Mouse (Mus musculus): ENCODE measurements around the gene Bcdin3d. TPM values are rescaled to one million over a fixed set of nuclear protein-coding genes. Genes with fewer than 3 reads are reported as not detected.

The Bcdin3d gene
- total RNA-seq, 1 experiment = 36.1 TPM

- Histone ChIP-seq H3K4me1 (ENCODE audit: control insufficient read depth in 2 of 2, insufficient read depth in 2 of 2, low read length in 2 of 2, poor library complexity in 1 of 2) (peaks cover 2 to 9% of the 10 kb centered on the region in 2 experiments; a peak in 2 of 4 replicates), H3K4me3 (ENCODE audit: insufficient read depth in 1 of 2, low read depth in 1 of 2, low read length in 2 of 2, poor library complexity in 1 of 2, severe bottlenecking in 1 of 2) (no peak overlapping the region), H3K27ac (ENCODE audit: insufficient read depth, low read depth, low read length, poor library complexity, severe bottlenecking) (no peak overlapping the region), H3K9ac (ENCODE audit: insufficient read depth, low read depth, low read length, poor library complexity, severe bottlenecking) (no peak overlapping the region), H3K36me3 (ENCODE audit: control insufficient read depth, insufficient read depth, low read length, poor library complexity, severe bottlenecking) (no peaks in the 10 kb centered on the region), H3K9me3 (ENCODE audit: control insufficient read depth, insufficient read depth, low read depth, low read length) (no peaks in the 10 kb centered on the region)
- in situ Hi-C loops (cut with MboI; ENCODE audit: low sequenced_read_pairs in 2 of 2, unreplicated experiment in 2 of 2) = no loop called here
- peak; percentile 84 for DNase-seq (ENCODE audit: low read depth, low spot score)
- TF ChIP-seq ZNF384 (IDR thresholded peaks at IDR 0.05; ENCODE audit: low read depth, low read length) = no peak
- TF ChIP-seq ZC3H11A (IDR thresholded peaks at IDR 0.05; ENCODE audit: borderline replicate concordance, low read depth, low read length) = peak; percentile 41; the same call in 1 of the 2 replicates
- no peak for TF ChIP-seq HCFC1 (IDR thresholded peaks at IDR 0.05; ENCODE audit: borderline replicate concordance, insufficient read depth, low read length)
Measured at GRCm38 (mm10) chr15:99497061-99497460, 22.5 kb upstream of the Bcdin3d start.

GRCm38 (mm10) chr15:99484745-99485144 lies 10.2 kb upstream of the Bcdin3d start:
- H3K4me3 ChIP-seq (ENCODE audit: insufficient read depth in 1 of 2, low read depth in 1 of 2, low read length in 2 of 2, poor library complexity in 1 of 2, severe bottlenecking in 1 of 2) = no peak overlapping the region
- H3K9me3 ChIP-seq (ENCODE audit: control insufficient read depth, insufficient read depth, low read depth, low read length) = no peaks in the 10 kb centered on the region
- in situ Hi-C loops (cut with MboI; ENCODE audit: low sequenced_read_pairs in 2 of 2, unreplicated experiment in 2 of 2) = no loop called here
- no peak overlapping the region for H3K9ac ChIP-seq (ENCODE audit: insufficient read depth, low read depth, low read length, poor library complexity, severe bottlenecking)
- no peaks in the 10 kb centered on the region for H3K36me3 ChIP-seq (ENCODE audit: control insufficient read depth, insufficient read depth, low read length, poor library complexity, severe bottlenecking)
- no peak for DNase-seq (ENCODE audit: low read depth, low spot score)
- H3K4me1 ChIP-seq (ENCODE audit: control insufficient read depth in 2 of 2, insufficient read depth in 2 of 2, low read length in 2 of 2, poor library complexity in 1 of 2) = peaks cover 0 to 2% of the 10 kb centered on the region in 2 experiments; a peak in 1 of 4 replicates
- TF ChIP-seq MAFK (IDR thresholded peaks at IDR 0.05; ENCODE audit: insufficient read depth, low read depth, low read length) = no peak
- TF ChIP-seq HCFC1 (IDR thresholded peaks at IDR 0.05; ENCODE audit: borderline replicate concordance, insufficient read depth, low read length) = no peak
- TF ChIP-seq ZNF384 (IDR thresholded peaks at IDR 0.05; ENCODE audit: low read depth, low read length) = no peak
- no peak for TF ChIP-seq ZC3H11A (IDR thresholded peaks at IDR 0.05; ENCODE audit: borderline replicate concordance, low read depth, low read length)
- TF ChIP-seq CHD2 (IDR thresholded peaks at IDR 0.05; ENCODE audit: low read depth, low read length) = no peak
- no peak overlapping the region for H3K27ac ChIP-seq (ENCODE audit: insufficient read depth, low read depth, low read length, poor library complexity, severe bottlenecking)

- TF ChIP-seq MAFK (IDR thresholded peaks at IDR 0.05; ENCODE audit: insufficient read depth, low read depth, low read length) = no peak
- no peak for TF ChIP-seq ZC3H11A (IDR thresholded peaks at IDR 0.05; ENCODE audit: borderline replicate concordance, low read depth, low read length)
- no peak for TF ChIP-seq ZNF384 (IDR thresholded peaks at IDR 0.05; ENCODE audit: low read depth, low read length)
Measured at GRCm38 (mm10) chr15:99475814-99476213, 1.3 kb upstream of the Bcdin3d start.

GRCm38 (mm10) chr15:99473801-99474575 lies 542 bp downstream of the Bcdin3d start:
- Histone ChIP-seq H3K9ac (ENCODE audit: insufficient read depth, low read depth, low read length, poor library complexity, severe bottlenecking) (peak overlapping the region; percentile 95), H3K27ac (ENCODE audit: insufficient read depth, low read depth, low read length, poor library complexity, severe bottlenecking) (peak overlapping the region; percentile 92), H3K9me3 (ENCODE audit: control insufficient read depth, insufficient read depth, low read depth, low read length) (no peaks in the 10 kb centered on the region), H3K36me3 (ENCODE audit: control insufficient read depth, insufficient read depth, low read length, poor library complexity, severe bottlenecking) (no peaks in the 10 kb centered on the region), H3K4me3 (ENCODE audit: insufficient read depth in 1 of 2, low read depth in 1 of 2, low read length in 2 of 2, poor library complexity in 1 of 2, severe bottlenecking in 1 of 2) (peak overlapping the region; percentile 91 to 95), H3K4me1 (ENCODE audit: control insufficient read depth in 2 of 2, insufficient read depth in 2 of 2, low read length in 2 of 2, poor library complexity in 1 of 2) (peaks cover 3 to 8% of the 10 kb centered on the region in 2 experiments)
- TF ChIP-seq CHD2 (IDR thresholded peaks at IDR 0.05; ENCODE audit: low read depth, low read length) (no peak), ZC3H11A (IDR thresholded peaks at IDR 0.05; ENCODE audit: borderline replicate concordance, low read depth, low read length) (no peak), HCFC1 (IDR thresholded peaks at IDR 0.05; ENCODE audit: borderline replicate concordance, insufficient read depth, low read length) (no peak), ZNF384 (IDR thresholded peaks at IDR 0.05; ENCODE audit: low read depth, low read length) (no peak), MAFK (IDR thresholded peaks at IDR 0.05; ENCODE audit: insufficient read depth, low read depth, low read length) (no peak)
- in situ Hi-C loops (cut with MboI; ENCODE audit: low sequenced_read_pairs in 2 of 2, unreplicated experiment in 2 of 2) = no loop called here
- no peak for DNase-seq (ENCODE audit: low read depth, low spot score)

More at GRCm38 (mm10) chr15:99475814-99476213, 1.3 kb upstream of the Bcdin3d start:
- H3K9ac ChIP-seq (ENCODE audit: insufficient read depth, low read depth, low read length, poor library complexity, severe bottlenecking) = peak overlapping the region; percentile 28; the same call in 1 of the 2 replicates
- H3K4me3 ChIP-seq (ENCODE audit: insufficient read depth in 1 of 2, low read depth in 1 of 2, low read length in 2 of 2, poor library complexity in 1 of 2, severe bottlenecking in 1 of 2) = peak overlapping the region in 1 of 2 experiments; percentile 2; a peak in 1 of 4 replicates
- H3K9me3 ChIP-seq (ENCODE audit: control insufficient read depth, insufficient read depth, low read depth, low read length) = no peaks in the 10 kb centered on the region
- in situ Hi-C loops (cut with MboI; ENCODE audit: low sequenced_read_pairs in 2 of 2, unreplicated experiment in 2 of 2) = no loop called here
- DNase-seq (ENCODE audit: low read depth, low spot score) = no peak
- H3K36me3 ChIP-seq (ENCODE audit: control insufficient read depth, insufficient read depth, low read length, poor library complexity, severe bottlenecking) = no peaks in the 10 kb centered on the region
- peak overlapping the region; percentile 17; the same call in 1 of the 2 replicates for H3K27ac ChIP-seq (ENCODE audit: insufficient read depth, low read depth, low read length, poor library complexity, severe bottlenecking)
- H3K4me1 ChIP-seq (ENCODE audit: control insufficient read depth in 2 of 2, insufficient read depth in 2 of 2, low read length in 2 of 2, poor library complexity in 1 of 2) = peaks cover 3 to 8% of the 10 kb centered on the region in 2 experiments
